Mouse (Mus musculus): ENCODE measurements around the gene Vmn2r56. TPM values are rescaled to one million over a fixed set of nuclear protein-coding genes. Genes with fewer than 3 reads are reported as not detected.

The Vmn2r56 gene
- not detected in 2 replicates for polyA plus RNA-seq (2012; rRNA removed)

DNA sequence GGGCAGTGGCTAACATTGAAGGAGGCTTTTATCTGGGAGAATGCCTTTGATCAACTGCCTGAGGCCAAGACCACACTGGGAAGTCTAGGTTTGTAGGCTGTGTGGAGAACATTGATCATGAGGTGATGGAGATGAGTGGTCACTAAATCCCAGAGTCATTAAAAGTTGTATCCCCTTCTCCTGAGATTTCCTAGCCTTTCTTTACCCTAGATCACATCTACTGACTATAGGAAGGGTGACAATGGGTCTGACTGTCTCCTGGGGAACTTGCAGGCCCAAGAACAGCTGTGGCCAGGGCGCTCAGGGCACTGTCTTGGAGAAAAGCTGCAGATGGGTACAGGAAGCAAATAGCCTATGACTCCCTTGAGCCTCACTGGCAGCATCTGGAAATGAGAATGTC lies at the start of gene Vmn2r56:
Vmn2r56 (minus strand) TSS at position 101 of the 400 bp plus-strand sequence.

DNA sequence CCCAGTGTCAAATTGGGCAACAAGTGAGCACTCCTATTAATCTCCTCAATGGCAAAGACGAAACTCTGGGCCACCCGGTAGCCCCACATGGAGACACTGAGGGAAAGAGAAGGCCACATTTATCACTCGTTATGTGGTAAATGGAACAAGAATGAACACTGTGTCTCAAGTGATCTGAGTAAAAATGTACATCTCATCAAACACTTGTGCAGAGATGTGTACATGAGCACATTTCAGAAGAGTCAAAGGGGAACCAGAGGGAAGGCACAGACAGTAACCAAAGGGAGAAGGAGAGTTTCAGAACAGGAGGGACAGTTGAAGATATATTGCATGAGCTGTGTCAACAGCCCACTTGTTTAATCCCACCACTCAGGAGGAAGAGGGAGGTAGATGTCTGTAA lies 49.9 kb downstream of the Vmn2r56 start, which contains the start of gene Vmn2r55:
Vmn2r55 (minus strand) TSS at position 101 of the 400 bp plus-strand sequence.

DNA sequence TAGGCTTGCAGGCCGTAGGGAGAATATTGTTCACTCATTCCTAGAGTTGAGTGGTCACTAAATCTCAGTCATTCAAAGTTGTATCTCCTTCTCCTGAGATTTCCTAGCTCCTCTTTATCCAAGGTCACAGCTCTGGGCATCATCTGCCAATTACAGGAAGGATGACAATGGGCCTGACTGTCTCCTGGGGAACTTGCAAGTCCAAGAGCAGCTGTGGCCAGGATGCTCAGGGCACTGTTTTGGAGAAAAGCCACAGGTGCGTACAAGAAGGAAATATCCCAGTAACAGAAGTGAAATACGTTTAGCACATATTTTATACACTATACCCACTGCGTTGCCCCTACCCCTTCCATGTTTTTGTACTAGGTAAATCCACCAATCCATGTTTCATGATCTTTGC lies 94.6 kb downstream of the Vmn2r56 start, which contains the start of gene Vmn2r54:
Vmn2r54 (minus strand) TSS at position 101 of the 400 bp plus-strand sequence.

Other genes starting within 250 kb of the Vmn2r56 start
- gene 2900092C05Rik, start 222.5 kb downstream of the Vmn2r56 start, polyA plus RNA-seq (2012; rRNA removed), result not detected in 2 replicates
- under 0.01 TPM in 2 replicates for gene Vmn2r53, start 126.2 kb downstream of the Vmn2r56 start, polyA plus RNA-seq (2012; rRNA removed)
- not detected in 2 replicates for gene Vmn2r54, start 94.7 kb downstream of the Vmn2r56 start, polyA plus RNA-seq (2012; rRNA removed)
- gene Vmn2r55, start 50.0 kb downstream of the Vmn2r56 start, polyA plus RNA-seq (2012; rRNA removed), result not detected in 2 replicates
- gene Zscan18, start 68.6 kb upstream of the Vmn2r56 start, polyA plus RNA-seq (2012; rRNA removed), result 12.9 and 14.8 TPM in 2 replicates
- gene Zfp329, start 83.9 kb upstream of the Vmn2r56 start, polyA plus RNA-seq (2012; rRNA removed), result 22.0 and 24.9 TPM in 2 replicates
- gene Zfp110, start 99.8 kb upstream of the Vmn2r56 start, polyA plus RNA-seq (2012; rRNA removed), result 12.5 and 13.9 TPM in 2 replicates
- 4.3 and 6.6 TPM in 2 replicates for gene Zfp128, start 146.2 kb upstream of the Vmn2r56 start, polyA plus RNA-seq (2012; rRNA removed)
- 9.0 and 15.9 TPM in 2 replicates for gene Zscan22, start 162.8 kb upstream of the Vmn2r56 start, polyA plus RNA-seq (2012; rRNA removed)
- 1,933 and 2,968 TPM in 2 replicates for gene Rps5, start 187.3 kb upstream of the Vmn2r56 start, polyA plus RNA-seq (2012; rRNA removed)
- gene Rnf225, start 192.4 kb upstream of the Vmn2r56 start, polyA plus RNA-seq (2012; rRNA removed), result 2.1 and 2.5 TPM in 2 replicates
- 7.0 and 8.2 TPM in 2 replicates for gene Zfp324, start 230.8 kb upstream of the Vmn2r56 start, polyA plus RNA-seq (2012; rRNA removed)
- gene Zfp446, start 242.8 kb upstream of the Vmn2r56 start, polyA plus RNA-seq (2012; rRNA removed), result 11.3 and 12.6 TPM in 2 replicates

Data from central nervous system, embryonic 11.5 days (tissue).